Mouse (Mus musculus): ENCODE measurements around the gene Slc38a4.

DNA sequence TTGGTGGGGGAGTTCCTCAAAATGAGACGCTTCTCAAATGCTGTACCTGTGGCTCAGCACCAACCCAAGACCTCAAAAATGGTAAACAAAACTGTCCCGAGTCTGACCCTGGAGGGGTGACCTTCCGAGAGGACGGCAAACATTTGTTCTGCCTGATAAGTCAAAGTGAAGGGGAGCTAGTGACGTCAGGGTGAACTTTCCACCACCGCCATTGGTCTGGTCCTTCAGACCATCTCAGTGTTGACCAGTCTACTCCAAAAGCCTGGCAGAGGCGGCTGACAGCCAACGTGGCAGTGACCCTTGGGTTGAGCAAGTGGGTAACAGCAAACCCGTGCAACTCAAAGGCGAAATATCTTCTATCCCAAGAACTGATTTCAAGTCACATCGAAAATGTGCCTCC is 27.1 kb downstream of the Slc38a4 start:
- TF ChIP-seq POLR2A (IDR thresholded peaks at IDR 0.05; ENCODE audit: extremely low read depth, insufficient read depth, low read length), result no peak
- no peak for TF ChIP-seq CTCF (IDR thresholded peaks at IDR 0.05; ENCODE audit: extremely low read depth, insufficient read depth, low read length)

All from cortical plate, adult 2 months (tissue).